Mouse (Mus musculus) embryonic facial prominence, embryonic 15.5 days (tissue): ENCODE data around the gene Slmap. TPM values are rescaled to one million over a fixed set of nuclear protein-coding genes. Genes with fewer than 3 reads are reported as not detected.

Source experiments
- ATAC-seq: fragments of 200-750 bp; cut with Nextera tagmentation; 2 replicates; pipeline ENCODE4 v1.8.0; 2017; ENCODE audit warnings: low read depth, moderate TSS enrichment; ENCODE audit not compliant: insufficient number of reproducible peaks, low FRiP score, low TSS enrichment
- H3K27ac ChIP-seq: fragments of 300-500 bp; sonication (generic); replicated peaks from 2 replicates; pipeline ENCODE4 v1.5.1; 2015; ENCODE audit warnings: mild to moderate bottlenecking, inconsistent platforms
- H3K27me3 ChIP-seq: fragments of 300-500 bp; sonication (generic); 2 replicates; pipeline ENCODE4 v1.6.1; 2015; ENCODE audit warnings: inconsistent platforms
- H3K36me3 ChIP-seq: fragments of 300-500 bp; sonication (generic); 2 replicates; pipeline ENCODE4 v1.6.1; 2015; ENCODE audit warnings: mild to moderate bottlenecking, inconsistent platforms
- H3K4me1 ChIP-seq: fragments of 300-500 bp; sonication (generic); 2 replicates; pipeline ENCODE4 v1.6.1; 2015; ENCODE audit warnings: inconsistent platforms
- H3K4me2 ChIP-seq: fragments of 300-500 bp; sonication (generic); replicated peaks from 2 replicates; pipeline ENCODE4 v1.6.1; 2015; ENCODE audit warnings: mild to moderate bottlenecking, inconsistent platforms
- H3K4me3 ChIP-seq: fragments of 300-500 bp; sonication (generic); replicated peaks from 2 replicates; pipeline ENCODE4 v1.5.1; 2015; ENCODE audit warnings: mild to moderate bottlenecking, inconsistent platforms
- H3K9ac ChIP-seq: fragments of 300-500 bp; sonication (generic); 2 replicates; pipeline ENCODE4 v1.6.1; 2015; ENCODE audit warnings: inconsistent platforms
- H3K9me3 ChIP-seq: fragments of 300-500 bp; sonication (generic); replicated peaks from 2 replicates; pipeline ENCODE4 v1.6.1; 2016; ENCODE audit warnings: inconsistent platforms
- WGBS: fragments of 180-500 bp; shearing (Covaris S2); methylation state at CpG from one replicate; pipeline ENCODE4 v1.1.7; 2015; 5-methylcytosine and 5-hydroxymethylcytosine counted together
- polyA plus RNA-seq: library from polyadenylated mRNA; unstranded; fragments of >200 nt; fragmentation: Nextera tagmentation; extraction: Ambion mirVana; gene quantifications from 2 replicates; pipeline ENCODE4 v1.2.1, GENCODE M21; 2015

Gene Slmap
- polyA plus RNA-seq, 1 experiment from 2014 or later: 19.5 TPM

GRCm38 (mm10) chr14:26465898-26466297 is 68.8 kb downstream of the Slmap start:
- Histone ChIP-seq H3K36me3 (peaks cover 11% of the 10 kb centered on the region; the same call in 1 of the 2 replicates), H3K27me3 (no peaks in the 10 kb centered on the region), H3K4me2 (no peak overlapping the region), H3K9me3 (no peaks in the 10 kb centered on the region), H3K4me3 (no peak overlapping the region), H3K4me1 (no peaks in the 10 kb centered on the region), H3K9ac (no peak overlapping the region), H3K27ac (no peak overlapping the region)
- ATAC-seq: no peak
- 78% methylated on average over 6 of the region's 6 CpGs for WGBS

DNA sequence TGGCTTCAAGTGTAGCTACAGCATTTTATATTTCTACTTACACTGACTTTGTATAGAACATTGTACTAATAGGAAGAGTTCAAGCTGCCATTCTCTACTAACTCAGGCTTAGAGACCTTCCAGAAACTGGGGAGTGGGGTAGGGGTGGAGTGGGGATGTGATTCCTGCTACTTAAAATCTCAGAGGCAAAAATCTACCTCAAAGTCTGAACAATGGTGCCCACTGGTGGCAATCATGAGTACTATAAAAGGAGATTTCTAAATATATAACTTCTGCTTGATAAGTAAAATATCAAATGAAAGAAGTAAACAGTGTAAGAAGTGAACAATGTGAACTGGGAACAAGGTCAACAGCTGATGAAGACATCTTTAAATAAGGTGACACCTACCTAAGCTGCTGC is 75.2 kb downstream of the Slmap start:
- Histone ChIP-seq H3K9me3 (no peaks in the 10 kb centered on the region), H3K4me2 (no peak overlapping the region), H3K27ac (no peak overlapping the region), H3K36me3 (peaks cover 27% of the 10 kb centered on the region; the same call in 1 of the 2 replicates), H3K4me3 (no peak overlapping the region), H3K9ac (no peak overlapping the region), H3K4me1 (no peaks in the 10 kb centered on the region), H3K27me3 (no peaks in the 10 kb centered on the region)
- no peak for ATAC-seq

GRCm38 (mm10) chr14:26454851-26455250 is 79.9 kb downstream of the Slmap start:
- Histone ChIP-seq H3K4me1 (peaks cover 4% of the 10 kb centered on the region; the same call in 1 of the 2 replicates), H3K36me3 (peaks cover 8% of the 10 kb centered on the region; the same call in 1 of the 2 replicates), H3K27ac (no peak overlapping the region), H3K4me3 (no peak overlapping the region), H3K27me3 (no peaks in the 10 kb centered on the region), H3K9me3 (no peaks in the 10 kb centered on the region), H3K9ac (no peak overlapping the region), H3K4me2 (no peak overlapping the region)
- ATAC-seq: no peak
- 67% methylated on average over 16 of the region's 16 CpGs for WGBS

DNA sequence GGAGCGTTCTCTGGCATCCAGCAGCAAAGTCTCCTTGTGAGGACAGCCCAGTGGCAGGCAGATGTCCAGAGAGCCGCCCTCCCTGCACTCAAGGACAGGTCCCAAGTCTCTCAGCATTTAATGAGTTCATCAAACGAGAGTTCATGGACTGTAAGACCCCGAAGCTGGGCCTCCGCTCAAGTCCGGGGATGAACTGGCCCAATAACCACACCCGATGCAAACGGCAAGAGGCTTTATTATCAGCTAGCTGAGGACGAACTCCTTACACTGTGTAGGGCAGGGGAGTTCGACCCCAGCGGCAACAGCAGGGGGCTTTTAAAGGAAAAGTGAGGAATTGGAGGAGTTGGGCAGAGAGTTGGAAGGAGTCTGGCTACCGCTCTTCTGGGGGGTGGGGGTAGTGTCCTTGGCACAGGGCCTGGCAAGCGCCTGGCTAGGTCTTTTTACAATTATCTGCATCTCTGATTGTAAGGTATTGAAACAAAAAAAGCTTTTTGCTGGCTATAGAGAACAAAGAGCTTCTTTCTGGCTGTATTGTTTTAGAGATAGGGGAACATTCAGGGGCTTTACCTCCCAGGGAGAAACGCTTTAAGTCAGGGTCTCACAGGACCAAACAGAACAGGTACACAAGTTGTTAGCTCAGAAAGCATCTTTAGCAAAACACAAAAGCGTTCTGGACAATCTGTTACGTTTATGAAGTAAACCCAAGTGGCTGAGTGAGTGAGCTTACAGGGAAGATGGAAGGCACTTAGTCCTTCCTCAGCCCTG is 84.5 kb downstream of the Slmap start:
- H3K4me1 ChIP-seq: peaks cover 5% of the 10 kb centered on the region; the same call in 1 of the 2 replicates
- H3K9me3 ChIP-seq: no peaks in the 10 kb centered on the region
- WGBS: 45% methylated on average over 16 of the region's 16 CpGs
- H3K4me3 ChIP-seq: no peak overlapping the region
- H3K9ac ChIP-seq: no peak overlapping the region
- 0 out of 2 replicates have a peak, but pooled peaks cover 4% of the 10 kb centered on the region for H3K36me3 ChIP-seq
- H3K27ac ChIP-seq: no peak overlapping the region
- no peak for ATAC-seq
- no peaks in the 10 kb centered on the region for H3K27me3 ChIP-seq
- peak overlapping the region; percentile 12; the same call in 1 of the 2 replicates for H3K4me2 ChIP-seq

- no peak overlapping the region for H3K9ac ChIP-seq
- H3K4me3 ChIP-seq: no peak overlapping the region
- H3K36me3 ChIP-seq: 0 out of 2 replicates have a peak, but pooled peaks cover 4% of the 10 kb centered on the region
- WGBS: 60% methylated on average over 4 of the region's 4 CpGs
- no peak overlapping the region for H3K27ac ChIP-seq
- ATAC-seq: no peak
- H3K27me3 ChIP-seq: no peaks in the 10 kb centered on the region
- no peak overlapping the region for H3K4me2 ChIP-seq
- H3K9me3 ChIP-seq: no peaks in the 10 kb centered on the region
- H3K4me1 ChIP-seq: peaks cover 5% of the 10 kb centered on the region; the same call in 1 of the 2 replicates
Measured at GRCm38 (mm10) chr14:26448581-26448980, 86.2 kb downstream of the Slmap start.

DNA sequence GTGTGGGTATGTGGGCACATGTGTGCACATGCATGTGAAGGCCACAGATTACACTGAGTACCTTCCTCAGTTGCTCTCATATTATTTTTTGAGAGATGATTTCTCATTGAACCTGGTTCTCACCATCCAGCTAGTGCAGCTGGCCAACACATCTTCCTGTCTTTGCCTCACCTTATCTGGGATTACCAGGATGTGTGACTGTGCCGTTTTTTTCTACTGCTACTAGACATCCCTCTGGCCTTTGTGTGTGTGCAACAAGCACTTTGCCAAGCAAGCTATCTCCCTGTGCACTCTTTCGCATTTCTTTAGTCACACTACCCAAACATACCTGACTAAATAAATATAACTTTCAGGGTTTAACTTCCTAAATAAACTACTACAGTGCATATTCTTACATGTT is 87.5 kb downstream of the Slmap start:
- H3K9me3 ChIP-seq: no peaks in the 10 kb centered on the region
- no peak overlapping the region for H3K9ac ChIP-seq
- H3K4me3 ChIP-seq: no peak overlapping the region
- ATAC-seq: no peak
- H3K4me1 ChIP-seq: peaks cover 5% of the 10 kb centered on the region; the same call in 1 of the 2 replicates
- no peak overlapping the region for H3K27ac ChIP-seq
- H3K36me3 ChIP-seq: 0 out of 2 replicates have a peak, but pooled peaks cover 4% of the 10 kb centered on the region
- H3K4me2 ChIP-seq: no peak overlapping the region
- WGBS: 87% methylated on average over 2 of the region's 2 CpGs
- H3K27me3 ChIP-seq: no peaks in the 10 kb centered on the region

DNA sequence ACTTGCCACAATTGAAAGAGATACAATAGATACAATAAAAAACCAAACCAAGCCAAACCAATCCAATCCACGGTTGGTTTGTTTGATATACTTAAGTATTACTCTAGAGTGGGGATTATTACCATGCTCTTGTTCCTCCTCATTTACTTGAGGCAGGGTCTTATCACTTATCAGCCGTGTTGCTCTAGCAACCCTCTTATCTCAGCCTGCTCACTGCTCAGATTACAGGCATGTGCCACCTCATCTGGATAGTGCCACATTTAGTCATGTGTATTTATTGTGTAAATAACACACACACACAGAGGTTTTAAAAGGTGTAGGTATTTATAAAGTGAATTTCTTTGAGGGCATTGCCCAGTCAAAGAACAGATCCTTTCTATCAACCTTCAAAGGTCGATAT is 88.2 kb downstream of the Slmap start:
- H3K4me2 ChIP-seq: no peak overlapping the region
- no peak overlapping the region for H3K4me3 ChIP-seq
- 0 out of 2 replicates have a peak, but pooled peaks cover 4% of the 10 kb centered on the region for H3K36me3 ChIP-seq
- H3K27ac ChIP-seq: no peak overlapping the region
- 79% methylated on average over 3 of the region's 3 CpGs for WGBS
- peaks cover 5% of the 10 kb centered on the region; the same call in 1 of the 2 replicates for H3K4me1 ChIP-seq
- H3K9ac ChIP-seq: no peak overlapping the region
- ATAC-seq: no peak
- H3K27me3 ChIP-seq: no peaks in the 10 kb centered on the region
- no peaks in the 10 kb centered on the region for H3K9me3 ChIP-seq

DNA sequence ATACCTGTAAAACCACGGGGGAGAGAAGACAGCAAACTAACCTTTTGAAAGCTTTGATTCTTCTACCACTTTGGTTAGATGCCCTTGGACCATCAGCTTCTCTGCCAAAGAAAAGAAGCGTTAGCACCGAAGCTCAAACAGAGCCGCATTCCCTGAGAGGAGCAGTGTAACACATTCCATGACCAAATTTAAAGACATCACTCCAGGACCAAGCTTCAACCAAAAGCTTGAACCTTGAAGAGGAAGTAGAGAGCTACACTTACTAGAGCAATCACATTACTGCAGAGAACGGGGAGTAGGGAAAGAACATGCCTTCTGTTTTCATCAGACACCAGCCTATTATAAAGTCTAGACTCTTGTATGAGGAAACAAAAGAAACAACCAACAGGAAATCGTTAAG is 92.2 kb downstream of the Slmap start:
- WGBS: 71% methylated on average over 6 of the region's 6 CpGs
- H3K4me3 ChIP-seq: no peak overlapping the region

DNA sequence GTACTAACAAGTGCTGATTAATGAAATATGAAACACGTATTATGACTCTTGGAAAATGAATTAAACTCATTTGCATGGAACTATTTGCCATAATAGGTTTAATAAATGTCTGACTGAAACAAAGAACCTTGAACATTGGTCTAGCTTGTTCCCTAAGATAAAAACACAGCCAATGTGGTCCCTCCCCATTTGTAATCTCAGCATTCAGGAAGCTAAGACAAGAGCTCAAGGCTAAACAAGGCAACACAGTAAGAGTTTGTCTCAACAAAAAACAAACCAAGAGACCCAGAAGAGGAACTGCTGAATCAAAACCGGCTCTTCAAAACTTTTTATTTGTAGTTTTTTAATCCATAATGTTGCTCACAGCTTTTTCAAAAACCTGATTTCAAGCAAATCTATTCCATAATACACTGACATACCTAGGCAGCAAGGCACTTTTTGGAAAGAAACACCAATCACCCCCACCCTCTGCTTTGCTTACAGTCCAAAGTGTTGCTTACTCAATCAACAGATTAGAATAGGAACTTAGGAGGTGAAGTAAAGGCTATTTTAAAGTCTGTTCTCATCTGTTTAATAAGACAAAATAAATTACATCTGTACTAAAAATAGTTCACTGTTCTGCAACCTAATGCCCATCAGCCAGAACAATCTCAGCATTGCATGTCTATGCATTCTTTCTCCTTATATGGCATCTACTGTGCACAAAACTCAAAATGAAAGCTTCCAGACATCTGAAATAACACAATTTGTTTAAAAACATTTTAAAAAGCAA is 93.5 kb downstream of the Slmap start:
- H3K4me3 ChIP-seq: no peak overlapping the region
- 85% methylated on average over 2 of the region's 2 CpGs for WGBS
- H3K27me3 ChIP-seq: no peaks in the 10 kb centered on the region
- H3K9ac ChIP-seq: no peak overlapping the region
- no peak for ATAC-seq
- H3K36me3 ChIP-seq: 0 out of 2 replicates have a peak, but pooled peaks cover 5% of the 10 kb centered on the region
- H3K4me1 ChIP-seq: no peaks in the 10 kb centered on the region; the same call in 1 of the 2 replicates
- peak overlapping the region; percentile 68; the same call in 1 of the 2 replicates for H3K27ac ChIP-seq
- no peak overlapping the region for H3K4me2 ChIP-seq
- no peaks in the 10 kb centered on the region for H3K9me3 ChIP-seq

More for the DNA sequence above, 92.2 kb downstream of the Slmap start:
- Histone ChIP-seq H3K4me1 (no peaks in the 10 kb centered on the region; the same call in 1 of the 2 replicates), H3K4me2 (no peak overlapping the region), H3K36me3 (0 out of 2 replicates have a peak, but pooled peaks cover 8% of the 10 kb centered on the region), H3K27me3 (no peaks in the 10 kb centered on the region), H3K9ac (no peak overlapping the region), H3K9me3 (no peaks in the 10 kb centered on the region), H3K27ac (no peak overlapping the region)
- no peak for ATAC-seq

DNA sequence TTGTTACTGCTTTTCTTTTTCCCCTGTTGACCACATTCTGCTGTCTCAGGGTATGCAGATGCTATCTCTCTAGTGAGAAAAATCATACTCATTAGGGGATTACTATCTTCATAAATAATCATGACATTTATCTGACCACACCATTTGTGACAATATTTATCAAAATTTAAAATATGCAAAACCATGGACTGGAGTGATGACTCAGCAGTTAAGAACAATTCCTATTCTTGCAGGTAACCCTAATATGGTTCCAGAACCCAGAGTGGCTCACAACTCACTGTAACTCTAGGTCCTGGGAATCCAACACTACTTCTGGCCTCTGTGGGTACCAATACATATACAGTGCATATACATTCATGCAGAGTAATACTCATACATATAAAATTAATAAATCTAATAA is 94.7 kb downstream of the Slmap start:
- Histone ChIP-seq H3K4me1 (no peaks in the 10 kb centered on the region; the same call in 1 of the 2 replicates), H3K36me3 (peaks cover 10% of the 10 kb centered on the region; the same call in 1 of the 2 replicates), H3K27me3 (no peaks in the 10 kb centered on the region), H3K9ac (no peak overlapping the region), H3K9me3 (no peaks in the 10 kb centered on the region), H3K4me2 (no peak overlapping the region), H3K4me3 (no peak overlapping the region), H3K27ac (no peak overlapping the region)
- no peak for ATAC-seq

GRCm38 (mm10) chr14:26437771-26438170 is 97.0 kb downstream of the Slmap start:
- Histone ChIP-seq H3K4me2 (no peak overlapping the region), H3K4me3 (no peak overlapping the region), H3K9ac (no peak overlapping the region), H3K9me3 (no peaks in the 10 kb centered on the region), H3K27ac (no peak overlapping the region), H3K4me1 (no peaks in the 10 kb centered on the region; the same call in 1 of the 2 replicates), H3K36me3 (peaks cover 10% of the 10 kb centered on the region; the same call in 1 of the 2 replicates), H3K27me3 (no peaks in the 10 kb centered on the region)
- ATAC-seq: no peak
- 84% methylated on average over 2 of the region's 2 CpGs for WGBS
